Mouse (Mus musculus): ENCODE data around the gene Kcng4. TPM values are rescaled to one million over a fixed set of nuclear protein-coding genes. Genes with fewer than 3 reads are reported as not detected.

Kcng4 gene
- polyA plus RNA-seq (2012; fragmentation: generic; extraction: Trizol): not detected

DNA sequence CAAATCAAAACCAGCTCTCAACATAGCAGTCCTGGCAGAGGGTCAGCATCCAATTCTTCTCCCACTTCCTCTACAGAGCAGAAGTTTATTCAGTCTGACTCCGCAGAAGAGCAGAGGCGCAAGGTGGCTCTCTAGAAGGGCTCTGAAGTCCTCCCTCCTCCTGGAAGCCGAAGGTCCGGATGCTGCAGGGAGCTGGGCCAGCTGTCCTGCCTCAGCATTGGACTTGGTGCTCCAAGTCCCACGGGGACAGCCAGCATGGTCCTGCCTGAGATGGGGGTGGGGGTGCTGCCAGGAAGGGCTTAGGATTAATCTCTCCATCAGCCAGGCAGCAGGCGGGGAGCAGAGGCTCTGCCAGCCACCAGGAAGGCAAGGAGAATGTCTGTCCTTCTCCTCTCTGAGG is at the start of gene Kcng4:
Kcng4 (minus strand) TSS at position 303 of the 400 bp plus-strand sequence.

DNA sequence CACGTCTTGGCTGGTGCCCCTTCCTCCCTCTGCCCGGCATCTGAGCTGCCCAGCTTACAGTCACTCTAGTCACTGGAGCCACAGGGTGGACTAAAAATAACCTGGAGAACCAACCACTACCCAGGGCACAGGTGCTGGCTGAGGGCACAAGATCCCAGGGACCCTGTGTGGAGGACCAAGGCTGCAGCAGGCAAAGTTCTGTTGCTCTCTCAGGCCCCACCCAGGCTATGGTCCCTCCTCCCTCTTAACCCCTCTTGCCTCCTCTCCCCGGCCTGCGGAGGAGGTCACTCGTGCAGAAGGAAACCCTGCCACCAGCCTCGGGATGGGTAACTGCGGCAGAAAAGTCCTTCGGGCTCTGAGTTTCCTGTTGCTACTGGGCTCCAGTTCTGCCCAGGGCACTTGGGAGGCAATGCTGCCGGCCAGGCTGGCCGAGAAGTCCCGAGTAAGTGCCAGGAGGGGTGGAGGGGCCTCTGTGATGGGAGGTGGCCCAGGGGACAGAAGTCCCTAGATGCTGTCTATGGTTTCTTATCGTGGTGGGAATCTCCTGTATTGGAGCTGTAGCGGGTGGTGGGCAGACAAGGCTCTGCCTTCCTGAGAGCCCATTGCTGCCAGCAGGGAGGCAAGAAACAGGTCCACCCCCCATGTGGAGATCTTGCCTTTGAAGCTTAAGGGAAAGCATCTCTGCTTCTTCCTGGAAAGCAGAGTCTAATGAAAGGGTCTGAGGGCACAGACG is 30.9 kb upstream of the Kcng4 start, which contains the start of gene Wfdc1:
Wfdc1 (plus strand) TSS at position 147 of the 733 bp plus-strand sequence.

DNA sequence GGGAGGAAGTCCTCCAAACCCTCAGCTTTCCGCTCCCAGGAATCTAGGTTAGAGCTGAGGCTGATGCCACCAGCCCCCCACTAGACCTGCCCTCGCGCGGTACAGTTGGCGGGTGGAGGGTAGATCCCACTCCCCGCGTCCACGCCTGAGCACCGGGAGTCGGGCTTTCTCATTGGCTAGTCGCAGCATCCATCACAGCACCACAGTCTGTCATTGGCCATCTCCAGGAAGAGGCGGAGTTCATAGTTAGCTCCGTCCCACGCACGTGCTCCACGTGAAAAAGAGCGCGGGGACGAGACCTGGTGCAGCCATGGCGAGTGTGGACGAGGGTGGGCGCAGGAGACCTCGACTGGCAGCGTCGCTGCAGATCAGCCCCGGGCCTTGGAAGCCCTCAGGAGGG is 23.0 kb downstream of the Kcng4 start, which contains the start of gene Adad2:
Adad2 (plus strand) TSS at position 277 of the 400 bp plus-strand sequence.

DNA sequence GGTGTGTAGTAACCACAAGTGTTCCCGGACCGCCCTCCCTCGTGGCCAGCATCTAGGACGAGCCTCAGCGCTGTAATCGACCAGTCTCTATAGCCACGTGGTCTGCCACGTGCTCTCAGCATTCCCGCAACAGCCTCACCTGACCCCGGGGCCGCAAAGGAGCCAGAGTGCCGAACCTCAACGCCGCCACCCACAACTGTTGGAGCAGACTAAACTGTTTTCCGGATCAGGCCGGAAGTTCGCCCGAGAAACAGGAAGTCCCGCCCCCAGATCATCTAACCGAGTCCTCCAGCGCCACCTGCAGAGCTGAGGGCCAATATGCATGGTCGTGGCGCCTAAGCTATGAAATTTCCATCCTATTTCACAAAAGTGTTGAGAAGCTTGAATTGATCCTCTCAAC is 30.5 kb downstream of the Kcng4 start, which contains the start of gene Taf1c:
Taf1c (minus strand) TSS at position 227 of the 400 bp plus-strand sequence.

GRCm38 (mm10) chr8:119574437-119575365 is 60.8 kb downstream of the Kcng4 start, which contains the start of the genes Hsdl1 and Dnaaf1:
Gene Hsdl1, minus strand, starts transcription at chr8:119575183.
Gene Dnaaf1, plus strand, starts transcription at chr8:119575235.

Other genes starting within 250 kb of the Kcng4 start
- 10 to 100 TPM in 1 of 2 experiments, 1 to 10 TPM in 1; 4.3 to 16.0 TPM for gene Mlycd, start 240.8 kb downstream of the Kcng4 start, polyA plus RNA-seq (2012; fragmentation: generic; extraction: Trizol)
- gene Osgin1, start 201.6 kb downstream of the Kcng4 start, polyA plus RNA-seq (2012; fragmentation: generic; extraction: Trizol): 10 to 100 TPM in 1 of 2 experiments, 1 to 10 TPM in 1; 6.6 to 26.9 TPM
- gene Necab2, start 189.0 kb downstream of the Kcng4 start, polyA plus RNA-seq (2012; fragmentation: generic; extraction: Trizol): under 1 TPM; 0.02 to 0.05 TPM
- gene Slc38a8, start 134.0 kb downstream of the Kcng4 start, polyA plus RNA-seq (2012; fragmentation: generic; extraction: Trizol): under 1 TPM in 1 of 2 experiments, not detected in 1; 0.07 TPM
- gene Mbtps1, start 76.9 kb downstream of the Kcng4 start, polyA plus RNA-seq (2012; fragmentation: generic; extraction: Trizol): 100 to 1,000 TPM in 1 of 2 experiments, 10 to 100 TPM in 1; 18.3 to 106 TPM
- gene Hsdl1, start 60.5 kb downstream of the Kcng4 start, polyA plus RNA-seq (2012; fragmentation: generic; extraction: Trizol): 10 to 100 TPM in 1 of 2 experiments, 1 to 10 TPM in 1; 5.9 to 13.4 TPM
- gene Dnaaf1, start 60.4 kb downstream of the Kcng4 start, polyA plus RNA-seq (2012; fragmentation: generic; extraction: Trizol): under 1 TPM; 0.02 to 0.11 TPM
- gene Taf1c, start 30.5 kb downstream of the Kcng4 start, polyA plus RNA-seq (2012; fragmentation: generic; extraction: Trizol): 1 to 10 TPM; 4.8 to 9.1 TPM
- not detected for gene Adad2, start 22.9 kb downstream of the Kcng4 start, polyA plus RNA-seq (2012; fragmentation: generic; extraction: Trizol)
- gene Wfdc1, start 30.7 kb upstream of the Kcng4 start, polyA plus RNA-seq (2012; fragmentation: generic; extraction: Trizol): under 1 TPM; 0.02 to 0.04 TPM
- under 1 TPM; 0.02 to 0.25 TPM for gene Atp2c2, start 64.3 kb upstream of the Kcng4 start, polyA plus RNA-seq (2012; fragmentation: generic; extraction: Trizol)
- gene Tldc1, start 142.7 kb upstream of the Kcng4 start, polyA plus RNA-seq (2012; fragmentation: generic; extraction: Trizol): 1 to 10 TPM; 5.4 to 9.2 TPM
- 100 to 1,000 TPM in 1 of 2 experiments, 10 to 100 TPM in 1; 44.9 to 128 TPM for gene Cotl1, start 204.9 kb upstream of the Kcng4 start, polyA plus RNA-seq (2012; fragmentation: generic; extraction: Trizol)
- gene Klhl36, start 226.6 kb upstream of the Kcng4 start, polyA plus RNA-seq (2012; fragmentation: generic; extraction: Trizol): 1 to 10 TPM; 1.9 to 7.7 TPM